Comparison of ENCODE assay signal across 37 mouse cellular contexts in the genomic region with DNA sequence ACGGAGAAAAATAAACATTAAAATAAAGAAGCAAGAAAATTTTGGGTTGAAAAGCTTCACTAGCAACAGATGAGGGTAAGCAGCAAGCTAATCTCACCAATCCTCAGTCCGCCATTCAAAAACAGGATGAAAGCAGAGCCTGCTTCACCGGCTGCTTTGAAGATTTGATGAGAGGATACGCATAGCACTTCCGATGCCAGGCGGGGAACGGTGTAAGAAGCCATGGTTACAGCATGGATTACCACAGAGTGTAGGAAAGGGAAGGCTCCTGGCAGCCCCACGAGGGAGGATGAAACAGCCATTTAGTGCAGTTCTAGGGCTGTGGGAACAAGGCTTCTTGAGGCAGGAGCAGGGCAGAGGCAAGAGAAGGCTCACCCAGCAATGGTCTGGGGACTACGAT. TPM values are rescaled to one million over a fixed set of nuclear protein-coding genes. Genes with fewer than 3 reads are reported as not detected.
DNase-seq lines count a peak whose midpoint lies in the region; ATAC-seq and TF ChIP-seq lines count a peak whose summit lies in the region.
"Had no signal": no experiment of that assay in that cellular context is flagged by ENCODE, and none has a peak within 500 bp of the region (broad histone marks: within the 10 kb centered on the region; RNA-seq: fewer than 3 reads in every experiment).

No protein-coding gene starts in this region.

- WGBS in hindbrain, embryonic 12.5 days, result 72% methylated on average over 9 of the region's 9 CpGs
- WGBS in hindbrain, embryonic 11.5 days, result 71% methylated on average over 9 of the region's 9 CpGs
- WGBS in forebrain, postnatal 0 days, result 33% methylated on average over 9 of the region's 9 CpGs

- no peak overlapping the region for H3K4me2 ChIP-seq in hindbrain, embryonic 12.5 days (replicated peaks)
- no peak overlapping the region for H3K4me2 ChIP-seq in hindbrain, embryonic 11.5 days (replicated peaks; ENCODE audit: low read depth, low read length)
- H3K4me2 ChIP-seq in forebrain, postnatal 0 days (ENCODE audit: low read depth), result no peak overlapping the region
- H3K4me2 ChIP-seq: embryonic facial prominence, embryonic 12.5 days; heart, embryonic 15.5 days; hindbrain, embryonic 13.5 days had no signal

- peaks cover 13% of the 10 kb centered on the region for H3K27me3 ChIP-seq in hindbrain, embryonic 12.5 days
- no peaks in the 10 kb centered on the region for H3K27me3 ChIP-seq in hindbrain, embryonic 11.5 days (ENCODE audit: control insufficient read depth, insufficient read depth, low read length)
- no peaks in the 10 kb centered on the region for H3K27me3 ChIP-seq in forebrain, postnatal 0 days (ENCODE audit: insufficient read depth, low read length)
- H3K27me3 ChIP-seq: embryonic facial prominence, embryonic 12.5 days had no signal

- no peak for ATAC-seq in hindbrain, embryonic 12.5 days (ENCODE audit: low FRiP score)
- no peak for ATAC-seq in hindbrain, embryonic 11.5 days (ENCODE audit: low FRiP score)
- ATAC-seq in forebrain, postnatal 0 days, result peak; percentile 90
- ATAC-seq: intestine, postnatal 0 days had no signal

- no peak for TF ChIP-seq CTCF in forebrain, postnatal 0 days (IDR thresholded peaks at IDR 0.05; ENCODE audit: low read depth)

- no peaks in the 10 kb centered on the region for H3K36me3 ChIP-seq in hindbrain, embryonic 12.5 days
- H3K36me3 ChIP-seq in hindbrain, embryonic 11.5 days (ENCODE audit: control insufficient read depth, insufficient read depth, low read length), result no peaks in the 10 kb centered on the region
- no peaks in the 10 kb centered on the region for H3K36me3 ChIP-seq in forebrain, postnatal 0 days (ENCODE audit: insufficient read depth)
- H3K36me3 ChIP-seq: embryonic facial prominence, embryonic 12.5 days; heart, embryonic 10.5 days; heart, embryonic 15.5 days; hindbrain, embryonic 13.5 days had no signal

- H3K27ac ChIP-seq in hindbrain, embryonic 12.5 days, result no peak overlapping the region
- H3K27ac ChIP-seq in hindbrain, embryonic 11.5 days (ENCODE audit: low read depth, low read length), result no peak overlapping the region
- peak overlapping the region; percentile 57 for H3K27ac ChIP-seq in forebrain, postnatal 0 days (ENCODE audit: low read depth, low read length)
- H3K27ac ChIP-seq: embryonic facial prominence, embryonic 12.5 days; heart, embryonic 10.5 days; heart, embryonic 15.5 days; hindbrain, embryonic 13.5 days; liver, embryonic 14.5 days; macrophage had no signal

- DNase-seq in hindbrain, embryonic 11.5 days (ENCODE audit: low spot score), result no peak
- DNase-seq in right cerebral cortex, postnatal 10 days (ENCODE audit: low spot score in 2 of 2), result peak; percentile 62 to 64
- DNase-seq in right cerebral cortex, adult 2 months (ENCODE audit: low spot score in 2 of 2), result no peak
- peak; percentile 76 for DNase-seq in forebrain, postnatal 0 days
- no peak for DNase-seq in thymus, postnatal 0 days (ENCODE audit: low spot score)
- DNase-seq: adrenal gland, postnatal 36 days; B cell, adult 2 months; cerebellum, adult 2 months; cerebellum, postnatal 25 days; gastrocnemius, postnatal 25 days; heart, adult 11 months; kidney, adult 9 months; kidney, postnatal 10 days; layer of hippocampus, adult 9-11 months; liver; lung, adult 2 months; lung, postnatal 10 days; thymus, adult 2 months; thymus, postnatal 4 days had no signal

- H3K4me3 ChIP-seq in hindbrain, embryonic 12.5 days, result no peak overlapping the region
- no peak overlapping the region for H3K4me3 ChIP-seq in hindbrain, embryonic 11.5 days (ENCODE audit: low read depth, low read length)
- H3K4me3 ChIP-seq in forebrain, postnatal 0 days (ENCODE audit: low read depth, low read length), result no peak overlapping the region
- H3K4me3 ChIP-seq: embryonic facial prominence, embryonic 12.5 days; heart, embryonic 10.5 days; heart, embryonic 15.5 days; hindbrain, embryonic 13.5 days had no signal

- peaks cover 16% of the 10 kb centered on the region; the same call in 1 of the 2 replicates for H3K4me1 ChIP-seq in hindbrain, embryonic 12.5 days
- H3K4me1 ChIP-seq in hindbrain, embryonic 11.5 days (replicated peaks; ENCODE audit: control insufficient read depth, insufficient read depth, low read length), result no peaks in the 10 kb centered on the region
- no peaks in the 10 kb centered on the region; the same call in 1 of the 2 replicates for H3K4me1 ChIP-seq in forebrain, postnatal 0 days (ENCODE audit: insufficient read depth)

- H3K9me3 ChIP-seq in hindbrain, embryonic 12.5 days (replicated peaks), result no peaks in the 10 kb centered on the region
- no peaks in the 10 kb centered on the region for H3K9me3 ChIP-seq in hindbrain, embryonic 11.5 days (ENCODE audit: control insufficient read depth, low read length)
- H3K9me3 ChIP-seq in forebrain, postnatal 0 days (ENCODE audit: low read length), result no peaks in the 10 kb centered on the region
- H3K9me3 ChIP-seq: embryonic facial prominence, embryonic 12.5 days; heart, embryonic 10.5 days; heart, embryonic 15.5 days; hindbrain, embryonic 13.5 days had no signal

- 0 out of 2 replicates have a peak overlapping the region, but pooled peaks have one; percentile 5 for H3K9ac ChIP-seq in hindbrain, embryonic 12.5 days
- H3K9ac ChIP-seq in hindbrain, embryonic 11.5 days (ENCODE audit: low read depth, low read length), result no peak overlapping the region
- H3K9ac ChIP-seq in forebrain, postnatal 0 days, result no peak overlapping the region
- H3K9ac ChIP-seq: embryonic facial prominence, embryonic 12.5 days; heart, embryonic 15.5 days; hindbrain, embryonic 13.5 days; liver, embryonic 14.5 days had no signal

RNA-seq across cellular contexts. Expression of a gene that starts 1.5 kb away (rescaled TPM):
- polyA plus RNA-seq in hindbrain, embryonic 12.5 days (2016; fragmentation: Nextera tagmentation; extraction: Ambion mirVana), result 0.99 and 1.9 TPM in 2 replicates
- polyA plus RNA-seq in hindbrain, embryonic 11.5 days (2014; fragmentation: Nextera tagmentation; extraction: Ambion mirVana), result 0.70 and 1.2 TPM in 2 replicates
- 0.14 and 0.15 TPM in 2 replicates for total RNA-seq in forebrain, postnatal 0 days (2014; rRNA removed)
- 0.12 and 0.88 TPM in 2 replicates for polyA plus RNA-seq in forebrain, postnatal 0 days (2015; fragmentation: Nextera tagmentation; extraction: Ambion mirVana)
- 0.59 and 0.91 TPM in 2 replicates for polyA plus RNA-seq in thymus, postnatal 0 days (2015; fragmentation: Nextera tagmentation; extraction: Ambion mirVana)
- total RNA-seq: gastrocnemius, postnatal 25 days; left cerebral cortex, adult 18-20 months; left cerebral cortex, postnatal 14 days; megakaryocyte-erythroid progenitor cell, adult 5-6 weeks; monocyte, adult 5-6 weeks had no signal
- polyA plus RNA-seq: limb, embryonic 11.5 days; macrophage; spleen, adult 2 months had no signal

RNA-seq across cellular contexts. Expression of a gene that starts 11.6 kb away (rescaled TPM):
- 5.2 and 5.6 TPM in 2 replicates for polyA plus RNA-seq in hindbrain, embryonic 12.5 days (2016; fragmentation: Nextera tagmentation; extraction: Ambion mirVana)
- 2.9 and 3.1 TPM in 2 replicates for polyA plus RNA-seq in hindbrain, embryonic 11.5 days (2014; fragmentation: Nextera tagmentation; extraction: Ambion mirVana)
- 15.5 and 25.3 TPM in 2 replicates for total RNA-seq in forebrain, postnatal 0 days (2014; rRNA removed)
- polyA plus RNA-seq in forebrain, postnatal 0 days (2015; fragmentation: Nextera tagmentation; extraction: Ambion mirVana), result 10.3 and 17.6 TPM in 2 replicates
- polyA plus RNA-seq in thymus, postnatal 0 days (2015; fragmentation: Nextera tagmentation; extraction: Ambion mirVana), result 0.12 and 0.27 TPM in 2 replicates
- total RNA-seq: megakaryocyte-erythroid progenitor cell, adult 5-6 weeks; monocyte, adult 5-6 weeks had no signal
- polyA plus RNA-seq: macrophage had no signal

RNA-seq across cellular contexts. Expression of a gene that starts 30.1 kb away (rescaled TPM):
- polyA plus RNA-seq in hindbrain, embryonic 12.5 days (2016; fragmentation: Nextera tagmentation; extraction: Ambion mirVana), result not detected in 2 replicates
- polyA plus RNA-seq in hindbrain, embryonic 11.5 days (2014; fragmentation: Nextera tagmentation; extraction: Ambion mirVana), result not detected in 2 replicates
- not detected in 2 replicates for total RNA-seq in forebrain, postnatal 0 days (2014; rRNA removed)
- polyA plus RNA-seq in forebrain, postnatal 0 days (2015; fragmentation: Nextera tagmentation; extraction: Ambion mirVana), result not detected in 2 replicates
- polyA plus RNA-seq in thymus, postnatal 0 days (2015; fragmentation: Nextera tagmentation; extraction: Ambion mirVana), result 0.39 TPM in 1 of 2 replicates, not detected in the other
- total RNA-seq: adrenal gland, adult 18-20 months; gastrocnemius, postnatal 25 days; heart, postnatal 25 days; left cerebral cortex, adult 18-20 months; megakaryocyte-erythroid progenitor cell, adult 5-6 weeks; monocyte, adult 5-6 weeks had no signal
- polyA plus RNA-seq: cerebellum, adult 2 months; embryonic facial prominence, embryonic 12.5 days; heart, embryonic 10.5 days; heart, embryonic 15.5 days; intestine, postnatal 0 days; large intestine, adult 2 months; limb, embryonic 11.5 days; liver, embryonic 14.5 days; macrophage; neural tube, embryonic 14.5 days; spleen, adult 2 months; thymus, adult 2 months had no signal

RNA-seq across cellular contexts. Expression of a gene that starts 42.2 kb away (rescaled TPM):
- polyA plus RNA-seq in hindbrain, embryonic 12.5 days (2016; fragmentation: Nextera tagmentation; extraction: Ambion mirVana), result not detected in 2 replicates
- not detected in 2 replicates for polyA plus RNA-seq in hindbrain, embryonic 11.5 days (2014; fragmentation: Nextera tagmentation; extraction: Ambion mirVana)
- 0.15 and 0.29 TPM in 2 replicates for total RNA-seq in forebrain, postnatal 0 days (2014; rRNA removed)
- polyA plus RNA-seq in forebrain, postnatal 0 days (2015; fragmentation: Nextera tagmentation; extraction: Ambion mirVana), result 0.19 TPM in 1 of 2 replicates, not detected in the other
- polyA plus RNA-seq in thymus, postnatal 0 days (2015; fragmentation: Nextera tagmentation; extraction: Ambion mirVana), result not detected in 2 replicates
- total RNA-seq: gastrocnemius, postnatal 25 days; heart, postnatal 25 days; megakaryocyte-erythroid progenitor cell, adult 5-6 weeks; monocyte, adult 5-6 weeks had no signal
- polyA plus RNA-seq: cerebellum, adult 2 months; embryonic facial prominence, embryonic 12.5 days; heart, embryonic 15.5 days; hindbrain, embryonic 13.5 days; limb, embryonic 11.5 days; macrophage; neural tube, embryonic 14.5 days; spleen, adult 2 months had no signal

Comparison
In these comparisons a context has a peak if more than half of its experiments do, and no peak if none do; other contexts are left out.
1. DNase-seq: peak in right cerebral cortex, postnatal 10 days (2 of 2) and forebrain, postnatal 0 days (single experiment); none in hindbrain, embryonic 11.5 days (single experiment), right cerebral cortex, adult 2 months (0 of 2) and thymus, postnatal 0 days (single experiment).